Mouse (Mus musculus) embryonic facial prominence, embryonic 10.5 days (tissue): ENCODE measurements around the gene Kcna5. TPM values are rescaled to one million over a fixed set of nuclear protein-coding genes. Genes with fewer than 3 reads are reported as not detected.

Source experiments
- DNase-seq: peaks from one replicate; pipeline ENCODE4 v3.0.0-alpha.2; 2017; ENCODE audit warnings: low spot score
- H3K27ac ChIP-seq: fragments of 300-500 bp; sonication (generic); replicated peaks from 2 replicates; pipeline ENCODE4 v1.5.1; 2016; ENCODE audit warnings: mild to moderate bottlenecking
- H3K27me3 ChIP-seq: fragments of 300-500 bp; sonication (generic); replicated peaks from 2 replicates; pipeline ENCODE4 v1.6.1; 2016; ENCODE audit warnings: low read depth, mild to moderate bottlenecking; ENCODE audit not compliant: poor library complexity, severe bottlenecking
- H3K36me3 ChIP-seq: fragments of 300-500 bp; sonication (generic); replicated peaks from 2 replicates; pipeline ENCODE4 v1.6.1; 2016; ENCODE audit warnings: mild to moderate bottlenecking, moderate library complexity
- H3K4me1 ChIP-seq: fragments of 300-500 bp; sonication (generic); 2 replicates; pipeline ENCODE4 v1.6.1; 2016
- H3K4me3 ChIP-seq: fragments of 300-500 bp; sonication (generic); 2 replicates; pipeline ENCODE4 v1.5.1; 2016; ENCODE audit warnings: mild to moderate bottlenecking, moderate library complexity
- H3K9me3 ChIP-seq: fragments of 300-500 bp; sonication (generic); 2 replicates; pipeline ENCODE4 v1.6.1; 2016; ENCODE audit warnings: mild to moderate bottlenecking
- WGBS: fragments of 180-500 bp; shearing (Covaris S2); methylation state at CpG from one replicate; pipeline ENCODE4 v1.1.7; 2016; 5-methylcytosine and 5-hydroxymethylcytosine counted together
- polyA plus RNA-seq: library from polyadenylated mRNA; unstranded; fragments of >200 nt; fragmentation: Nextera tagmentation; extraction: Ambion mirVana; gene quantifications from 2 replicates; pipeline ENCODE4 v1.2.1, GENCODE M21; 2016

The Kcna5 gene
- polyA plus RNA-seq, 1 experiment from 2014 or later, result 3.6 TPM

GRCm38 (mm10) chr6:126497173-126497839 lies 37.9 kb downstream of the Kcna5 start:
- Histone ChIP-seq H3K36me3 (no peaks in the 10 kb centered on the region), H3K27ac (peak overlapping the region; percentile 21; the same call in 1 of the 2 replicates), H3K27me3 (peaks cover 9% of the 10 kb centered on the region; the same call in 1 of the 2 replicates), H3K9me3 (no peaks in the 10 kb centered on the region; the same call in 1 of the 2 replicates), H3K4me1 (peaks cover 38% of the 10 kb centered on the region), H3K4me3 (no peak overlapping the region)
- 29% methylated on average over 6 of the region's 6 CpGs for WGBS
- peak; percentile 51 for DNase-seq

- H3K4me1 ChIP-seq, result peaks cover 16% of the 10 kb centered on the region
- WGBS, result 32% methylated on average over 4 of the region's 4 CpGs
- no peaks in the 10 kb centered on the region for H3K36me3 ChIP-seq
- H3K9me3 ChIP-seq, result no peaks in the 10 kb centered on the region
- DNase-seq, result no peak
- H3K27me3 ChIP-seq, result no peaks in the 10 kb centered on the region
- H3K4me3 ChIP-seq, result no peak overlapping the region
- no peak overlapping the region; the same call in 1 of the 2 replicates for H3K27ac ChIP-seq
Measured at GRCm38 (mm10) chr6:126487136-126487535, 48.1 kb downstream of the Kcna5 start.

GRCm38 (mm10) chr6:126484887-126485286 lies 50.3 kb downstream of the Kcna5 start:
- peak overlapping the region; percentile 10; the same call in 1 of the 2 replicates for H3K27ac ChIP-seq
- no peaks in the 10 kb centered on the region for H3K9me3 ChIP-seq
- WGBS, result 40% methylated on average over 4 of the region's 4 CpGs
- no peak for DNase-seq
- 0 out of 2 replicates have a peak, but pooled peaks cover under 1% of the 10 kb centered on the region for H3K27me3 ChIP-seq
- no peak overlapping the region for H3K4me3 ChIP-seq
- peaks cover 15% of the 10 kb centered on the region for H3K4me1 ChIP-seq
- no peaks in the 10 kb centered on the region for H3K36me3 ChIP-seq

- Histone ChIP-seq H3K4me3 (no peak overlapping the region), H3K27me3 (0 out of 2 replicates have a peak, but pooled peaks cover 6% of the 10 kb centered on the region), H3K36me3 (no peaks in the 10 kb centered on the region), H3K4me1 (peaks cover 15% of the 10 kb centered on the region), H3K27ac (0 out of 2 replicates have a peak overlapping the region, but pooled peaks have one; percentile 19), H3K9me3 (no peaks in the 10 kb centered on the region)
- DNase-seq, result no peak
- 85% methylated on average over 11 of the region's 11 CpGs for WGBS
Measured at GRCm38 (mm10) chr6:126483264-126483867, 51.8 kb downstream of the Kcna5 start.

Other genes starting within 250 kb of the Kcna5 start
- 0.47 and 0.82 TPM in 2 replicates for gene Kcna1, start 111.0 kb upstream of the Kcna5 start, polyA plus RNA-seq
- 6.7 and 8.1 TPM in 2 replicates for gene Kcna6, start 205.3 kb upstream of the Kcna5 start, polyA plus RNA-seq